Mouse (Mus musculus) heart, embryonic 14.5 days (tissue): ENCODE measurements at regions not wholly inside any gene's neighbourhood (a gene's known extent, or its start where the extent isn't known, plus 50 kb on each side); places are given as distances from the start of the nearest gene placed in this dataset.

Experiments used
- ATAC-seq: fragments of 200-750 bp; cut with Nextera tagmentation; 2 replicates; pipeline ENCODE4 v1.8.0; 2017; ENCODE audit warnings: low read depth, moderate TSS enrichment; ENCODE audit not compliant: insufficient number of reproducible peaks, insufficient read depth, low FRiP score
- H3K27ac ChIP-seq, 2 experiments: fragments of 200-500 bp in 1 of 2; fragments of 300-500 bp in 1 of 2; sonication (generic) in 1 of 2; replicated peaks in 1 of 2; 2 replicates each; pipeline ENCODE4 v1.5.1; 2012 to 2014; ENCODE audit warnings: low read depth in 2 of 2, low read length in 2 of 2, control low read depth in 1 of 2, mild to moderate bottlenecking in 1 of 2, mixed read lengths in 1 of 2; ENCODE audit not compliant: control insufficient read depth in 1 of 2, insufficient read depth in 1 of 2
- H3K27me3 ChIP-seq: fragments of 300-500 bp; sonication (generic); 2 replicates; pipeline ENCODE4 v1.6.1; 2014; ENCODE audit warnings: mild to moderate bottlenecking, low read length, control low read depth; ENCODE audit not compliant: control insufficient read depth, insufficient read depth
- H3K36me3 ChIP-seq: fragments of 300-500 bp; sonication (generic); 2 replicates; pipeline ENCODE4 v1.6.1; 2014; ENCODE audit warnings: mild to moderate bottlenecking, control low read depth, low read length, mixed read lengths; ENCODE audit not compliant: control insufficient read depth, insufficient read depth
- H3K4me1 ChIP-seq, 2 experiments: fragments of 200-500 bp in 1 of 2; fragments of 300-500 bp in 1 of 2; sonication (generic) in 1 of 2; 2 replicates each; pipeline ENCODE4 v1.6.1; 2012 to 2014; ENCODE audit warnings: low read length in 2 of 2, control low read depth in 1 of 2, mixed read lengths in 1 of 2; ENCODE audit not compliant: control insufficient read depth in 2 of 2, insufficient read depth in 2 of 2
- H3K4me2 ChIP-seq: fragments of 300-500 bp; sonication (generic); 2 replicates; pipeline ENCODE4 v1.6.1; 2014; ENCODE audit warnings: mild to moderate bottlenecking, low read length
- H3K4me3 ChIP-seq, 2 experiments: fragments of 200-500 bp in 1 of 2; fragments of 300-500 bp in 1 of 2; sonication (generic) in 1 of 2; 2 replicates each; pipeline ENCODE4 v1.5.1; 2012 to 2014; ENCODE audit warnings: low read length in 2 of 2, mild to moderate bottlenecking in 2 of 2, control low read depth in 1 of 2, low read depth in 1 of 2, moderate library complexity in 1 of 2; ENCODE audit not compliant: control insufficient read depth in 1 of 2, insufficient read depth in 1 of 2
- H3K9ac ChIP-seq: fragments of 300-500 bp; sonication (generic); 2 replicates; pipeline ENCODE4 v1.6.1; 2014; ENCODE audit warnings: mild to moderate bottlenecking, low read length
- H3K9me3 ChIP-seq: fragments of 300-500 bp; sonication (generic); 2 replicates; pipeline ENCODE4 v1.6.1; 2016; ENCODE audit warnings: low read length, control low read depth; ENCODE audit not compliant: control insufficient read depth
- WGBS: fragments of 180-500 bp; shearing (Covaris S2); extraction: QIAGEN DNeasy Blood & Tissue Kit; methylation state at CpG from one replicate; pipeline ENCODE4 v1.1.7; 2014; 5-methylcytosine and 5-hydroxymethylcytosine counted together

DNA sequence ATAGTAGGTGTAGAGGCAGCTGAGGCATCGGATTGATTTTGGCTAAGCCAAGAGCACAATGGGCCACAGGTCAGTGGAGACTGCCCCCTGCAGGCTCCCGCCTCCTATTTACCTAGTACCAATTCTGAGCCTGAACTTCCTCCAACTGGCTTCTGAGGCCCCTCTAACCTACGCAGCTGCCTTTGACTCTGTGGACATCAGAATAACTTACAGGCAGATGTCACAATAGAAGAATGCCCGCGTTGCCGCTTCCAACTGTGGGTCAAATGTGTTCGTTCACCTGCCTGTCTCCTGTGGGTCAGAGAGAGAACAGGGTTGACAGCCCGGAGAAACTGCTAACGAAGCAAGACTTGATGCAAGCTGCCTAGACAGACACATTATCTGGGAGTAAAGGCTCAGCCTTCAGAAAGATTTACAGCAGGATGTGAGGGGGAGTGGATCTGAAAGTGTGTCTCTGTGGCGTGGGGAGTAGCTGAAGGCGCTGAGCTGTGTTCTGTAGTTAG lies 153.2 kb downstream of the Gm10260 start:
- no peak overlapping the region for H3K4me3 ChIP-seq
- no peak overlapping the region for H3K27ac ChIP-seq
- H3K9ac ChIP-seq: no peak overlapping the region
- ATAC-seq: no peak; the same call in 1 of the 2 replicates
- no peaks in the 10 kb centered on the region for H3K9me3 ChIP-seq
- peaks cover under 1% of the 10 kb centered on the region in 2 experiments; a peak in 3 of 4 replicates for H3K4me1 ChIP-seq
- no peak overlapping the region for H3K4me2 ChIP-seq
- no peaks in the 10 kb centered on the region for H3K36me3 ChIP-seq
- H3K27me3 ChIP-seq: no peaks in the 10 kb centered on the region
- WGBS: 40% methylated on average over 11 of the region's 11 CpGs

DNA sequence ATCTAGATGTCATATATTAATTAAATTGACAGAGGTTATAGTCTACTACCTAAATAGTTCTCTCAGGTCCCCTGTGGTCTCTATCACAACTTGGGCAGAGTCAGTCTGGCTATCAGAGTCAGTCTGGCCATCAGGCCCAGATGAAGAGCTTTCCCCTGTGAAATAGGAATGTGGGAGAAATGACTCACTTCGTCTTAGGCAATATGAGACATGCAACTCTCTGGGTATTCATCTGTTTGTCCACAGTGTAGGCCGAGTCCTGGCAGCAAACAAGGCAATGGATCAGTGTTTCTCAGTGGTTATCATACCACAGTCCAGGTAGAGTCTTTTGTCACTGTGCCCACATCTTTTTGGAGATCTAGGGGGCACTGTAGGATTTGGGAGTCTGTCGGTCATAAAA lies 156.0 kb downstream of the Gm10260 start:
- peaks cover 2 to 7% of the 10 kb centered on the region in 2 experiments; a peak in 3 of 4 replicates for H3K4me1 ChIP-seq
- WGBS: 72% methylated on average over 3 of the region's 3 CpGs
- H3K27ac ChIP-seq: no peak overlapping the region
- no peak for ATAC-seq
- no peaks in the 10 kb centered on the region for H3K27me3 ChIP-seq
- H3K9me3 ChIP-seq: no peaks in the 10 kb centered on the region
- no peaks in the 10 kb centered on the region for H3K36me3 ChIP-seq
- H3K4me2 ChIP-seq: no peak overlapping the region
- no peak overlapping the region for H3K9ac ChIP-seq
- no peak overlapping the region for H3K4me3 ChIP-seq

- WGBS: 94% methylated on average over 7 of the region's 7 CpGs
- Histone ChIP-seq H3K9me3 (0 out of 2 replicates have a peak, but pooled peaks cover 2% of the 10 kb centered on the region), H3K27me3 (no peaks in the 10 kb centered on the region), H3K36me3 (no peaks in the 10 kb centered on the region), H3K9ac (no peak overlapping the region), H3K4me1 (peaks cover 7% of the 10 kb centered on the region in 2 experiments; a peak in 3 of 4 replicates), H3K4me3 (no peak overlapping the region), H3K4me2 (no peak overlapping the region), H3K27ac (no peak overlapping the region)
- ATAC-seq: no peak
These were observed 159.2 kb downstream of the Gm10260 start for GRCm38 (mm10) chr13:97601135-97601730.

DNA sequence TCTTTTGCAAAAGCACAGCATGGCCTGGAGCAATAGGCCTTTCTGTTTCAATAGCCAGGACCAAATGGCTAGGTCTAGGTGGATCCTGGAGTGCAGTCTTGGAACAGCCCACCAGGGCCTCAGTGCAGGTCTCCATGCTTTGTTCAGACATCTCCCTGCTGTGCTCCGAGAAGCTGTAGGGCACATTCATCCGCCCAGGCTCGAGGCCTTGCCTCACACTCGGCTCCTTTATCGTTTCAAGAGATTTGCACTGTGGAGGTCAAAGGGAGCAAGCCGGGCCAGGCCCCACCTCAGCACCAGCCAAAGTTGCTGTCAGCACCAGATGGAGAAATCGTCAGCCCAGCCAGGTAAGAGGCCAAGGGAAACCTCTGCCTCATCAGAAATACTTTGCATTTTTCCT lies 160.3 kb downstream of the Gm10260 start:
- WGBS: 57% methylated on average over 7 of the region's 7 CpGs
- no peaks in the 10 kb centered on the region for H3K36me3 ChIP-seq
- 0 out of 2 replicates have a peak, but pooled peaks cover 2% of the 10 kb centered on the region for H3K9me3 ChIP-seq
- H3K4me1 ChIP-seq: peaks cover 7% of the 10 kb centered on the region in 2 experiments; a peak in 3 of 4 replicates
- no peak for ATAC-seq
- H3K27ac ChIP-seq: no peak overlapping the region
- no peak overlapping the region for H3K4me2 ChIP-seq
- no peak overlapping the region for H3K9ac ChIP-seq
- H3K4me3 ChIP-seq: no peak overlapping the region
- H3K27me3 ChIP-seq: no peaks in the 10 kb centered on the region

DNA sequence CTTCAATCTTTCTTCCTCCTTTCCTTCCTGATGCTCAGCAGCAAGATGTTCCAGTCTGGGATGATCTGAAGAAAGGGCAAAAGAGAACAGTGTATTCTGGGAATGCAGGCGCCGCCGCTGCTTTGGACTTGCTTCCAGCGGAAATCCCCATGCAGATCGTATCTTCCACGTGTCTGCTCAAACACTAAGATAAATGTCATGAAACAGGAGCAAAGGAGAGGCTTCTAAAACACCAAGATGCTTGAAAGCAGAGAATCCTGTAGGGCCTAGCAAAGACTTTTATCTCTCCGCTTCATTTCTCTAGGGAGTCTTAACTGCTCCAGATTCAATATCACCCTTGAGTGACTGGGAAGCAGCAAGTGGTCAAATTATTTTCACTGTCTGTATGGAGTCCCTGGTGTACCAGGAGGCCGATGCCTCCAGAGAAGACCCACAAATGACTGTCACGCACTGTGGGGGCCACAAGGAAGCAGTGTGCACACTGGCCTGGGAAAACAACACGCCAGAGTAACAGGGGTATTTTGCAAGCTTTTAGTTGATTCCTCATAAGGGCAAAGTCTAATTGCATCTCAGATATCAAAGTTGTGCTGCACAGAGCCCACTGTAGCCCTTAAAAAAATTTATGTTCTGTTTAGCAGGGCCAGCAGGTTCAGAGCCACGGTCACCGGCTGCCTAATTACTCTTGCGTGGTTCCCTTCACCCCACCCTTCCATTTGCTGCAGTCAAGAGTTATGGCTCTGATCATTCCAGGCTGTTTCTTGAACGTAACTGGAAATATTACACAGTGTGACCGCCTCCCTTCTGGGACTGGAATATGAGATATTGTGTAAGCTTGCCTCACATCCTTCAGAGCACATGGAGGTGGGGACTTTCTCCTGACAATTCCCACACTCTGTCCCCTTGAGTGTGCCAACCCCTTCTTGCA lies 161.7 kb downstream of the Gm10260 start:
- no peak for ATAC-seq
- 76% methylated on average over 15 of the region's 15 CpGs for WGBS

GRCm38 (mm10) chr13:97594851-97595250 lies 165.6 kb downstream of the Gm10260 start:
- Histone ChIP-seq H3K27ac (no peak overlapping the region), H3K27me3 (no peaks in the 10 kb centered on the region), H3K4me1 (peaks cover 0 to 5% of the 10 kb centered on the region in 2 experiments; a peak in 2 of 4 replicates), H3K9ac (no peak overlapping the region), H3K4me2 (no peak overlapping the region), H3K36me3 (no peaks in the 10 kb centered on the region), H3K4me3 (no peak overlapping the region), H3K9me3 (0 out of 2 replicates have a peak, but pooled peaks cover 2% of the 10 kb centered on the region)
- 83% methylated on average over 4 of the region's 4 CpGs for WGBS
- peak; percentile 43; the same call in 1 of the 2 replicates for ATAC-seq

More for the DNA sequence above, 161.7 kb downstream of the Gm10260 start:
- no peaks in the 10 kb centered on the region for H3K36me3 ChIP-seq
- no peak overlapping the region; a peak in 1 of 4 replicates for H3K27ac ChIP-seq
- no peak overlapping the region for H3K9ac ChIP-seq
- peaks cover 7% of the 10 kb centered on the region in 2 experiments; a peak in 3 of 4 replicates for H3K4me1 ChIP-seq
- H3K27me3 ChIP-seq: no peaks in the 10 kb centered on the region
- H3K9me3 ChIP-seq: 0 out of 2 replicates have a peak, but pooled peaks cover 2% of the 10 kb centered on the region
- no peak overlapping the region for H3K4me2 ChIP-seq
- no peak overlapping the region for H3K4me3 ChIP-seq

GRCm38 (mm10) chr13:97589626-97590025 lies 170.8 kb downstream of the Gm10260 start:
- peaks cover 0 to 4% of the 10 kb centered on the region in 2 experiments; a peak in 2 of 4 replicates for H3K4me1 ChIP-seq
- no peak overlapping the region for H3K4me3 ChIP-seq
- no peaks in the 10 kb centered on the region for H3K36me3 ChIP-seq
- no peak for ATAC-seq
- no peaks in the 10 kb centered on the region for H3K27me3 ChIP-seq
- H3K9ac ChIP-seq: no peak overlapping the region
- no peak overlapping the region for H3K27ac ChIP-seq
- WGBS: 81% methylated on average over 8 of the region's 8 CpGs
- H3K4me2 ChIP-seq: no peak overlapping the region
- no peaks in the 10 kb centered on the region for H3K9me3 ChIP-seq
